Comparison of ENCODE assay signal across 9 mouse cellular contexts in the genomic region with DNA sequence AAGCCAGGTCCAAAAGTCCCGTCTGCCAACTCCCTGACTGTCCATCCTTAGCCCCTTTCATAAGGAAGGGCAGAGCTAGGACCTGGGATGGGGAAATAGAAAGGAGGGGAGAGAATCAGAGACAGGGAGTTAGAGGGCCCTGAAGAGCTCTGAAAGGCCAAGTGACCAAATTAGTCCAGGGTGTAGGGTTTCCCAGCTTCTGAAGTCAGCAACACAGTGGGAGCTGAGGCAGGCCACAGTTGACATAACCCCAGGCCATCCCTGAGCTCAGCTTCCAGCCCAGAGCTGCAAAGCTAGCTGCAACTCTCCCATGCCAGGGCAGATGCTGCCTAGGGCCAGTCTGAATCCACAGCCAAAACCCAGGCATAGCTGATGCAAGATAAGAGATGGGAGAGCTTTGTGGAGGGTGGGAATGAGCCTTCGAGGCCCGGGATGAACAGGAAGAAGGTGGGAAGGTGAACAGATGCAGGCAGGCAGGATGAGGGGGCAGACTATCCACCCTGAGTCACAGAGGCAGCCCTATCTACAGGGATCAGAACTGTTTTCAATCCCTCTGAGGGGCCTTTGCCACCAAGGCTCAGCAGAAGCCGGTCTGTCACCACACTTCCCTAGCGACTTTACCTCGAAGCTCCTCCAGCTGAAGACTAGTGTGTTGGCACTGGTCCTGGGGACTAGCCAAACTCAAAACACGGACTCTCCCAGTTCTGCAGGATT. TPM values are rescaled to one million over a fixed set of nuclear protein-coding genes. Genes with fewer than 3 reads are reported as not detected.
DNase-seq lines count a peak whose midpoint lies in the region; ATAC-seq lines count a peak whose summit lies in the region.
"Had no signal": no experiment of that assay in that cellular context is flagged by ENCODE, and none has a peak within 500 bp of the region (broad histone marks: within the 10 kb centered on the region; RNA-seq: fewer than 3 reads in every experiment).

No protein-coding gene starts in this region.

- H3K27me3 ChIP-seq in heart, embryonic 13.5 days (replicated peaks) = no peaks in the 10 kb centered on the region
- no peaks in the 10 kb centered on the region for H3K27me3 ChIP-seq in embryonic facial prominence, embryonic 10.5 days (replicated peaks; ENCODE audit: low read depth, poor library complexity, severe bottlenecking)
- H3K27me3 ChIP-seq in hindbrain, embryonic 12.5 days = peaks cover 9% of the 10 kb centered on the region
- peaks cover 30% of the 10 kb centered on the region for H3K27me3 ChIP-seq in midbrain, embryonic 12.5 days

- H3K27ac ChIP-seq in heart, embryonic 13.5 days (replicated peaks) = peak overlapping the region; percentile 70
- H3K27ac ChIP-seq in embryonic facial prominence, embryonic 10.5 days (replicated peaks) = peak overlapping the region; percentile 51
- H3K27ac ChIP-seq in hindbrain, embryonic 12.5 days = no peak overlapping the region
- no peak overlapping the region for H3K27ac ChIP-seq in midbrain, embryonic 12.5 days (replicated peaks)

- H3K4me1 ChIP-seq in heart, embryonic 13.5 days = peaks cover 81% of the 10 kb centered on the region
- peaks cover 97% of the 10 kb centered on the region for H3K4me1 ChIP-seq in embryonic facial prominence, embryonic 10.5 days
- peaks cover 90% of the 10 kb centered on the region for H3K4me1 ChIP-seq in hindbrain, embryonic 12.5 days
- peaks cover 90% of the 10 kb centered on the region for H3K4me1 ChIP-seq in midbrain, embryonic 12.5 days

- no peak for ATAC-seq in heart, embryonic 13.5 days (ENCODE audit: extremely low read depth, insufficient number of reproducible peaks, low FRiP score, low TSS enrichment)
- no peak for ATAC-seq in hindbrain, embryonic 12.5 days (ENCODE audit: low FRiP score)
- ATAC-seq in midbrain, embryonic 12.5 days (ENCODE audit: low FRiP score, low read depth) = no peak

- peak overlapping the region; percentile 84 for H3K4me3 ChIP-seq in heart, embryonic 13.5 days
- H3K4me3 ChIP-seq in embryonic facial prominence, embryonic 10.5 days = peak overlapping the region; percentile 91
- H3K4me3 ChIP-seq in hindbrain, embryonic 12.5 days = peak overlapping the region; percentile 55
- H3K4me3 ChIP-seq in midbrain, embryonic 12.5 days = peak overlapping the region; percentile 30

- peaks cover 13% of the 10 kb centered on the region for H3K36me3 ChIP-seq in heart, embryonic 13.5 days
- peaks cover 69% of the 10 kb centered on the region for H3K36me3 ChIP-seq in embryonic facial prominence, embryonic 10.5 days (replicated peaks)
- H3K36me3 ChIP-seq in hindbrain, embryonic 12.5 days = 0 out of 2 replicates have a peak, but pooled peaks cover 4% of the 10 kb centered on the region
- H3K36me3 ChIP-seq in midbrain, embryonic 12.5 days = no peaks in the 10 kb centered on the region

- no peaks in the 10 kb centered on the region for H3K9me3 ChIP-seq in heart, embryonic 13.5 days
- no peaks in the 10 kb centered on the region for H3K9me3 ChIP-seq in embryonic facial prominence, embryonic 10.5 days
- no peaks in the 10 kb centered on the region for H3K9me3 ChIP-seq in hindbrain, embryonic 12.5 days (replicated peaks)
- no peaks in the 10 kb centered on the region for H3K9me3 ChIP-seq in midbrain, embryonic 12.5 days

- WGBS in heart, embryonic 13.5 days = 7% methylated on average over 7 of the region's 7 CpGs
- 23% methylated on average over 7 of the region's 7 CpGs for WGBS in embryonic facial prominence, embryonic 10.5 days
- 35% methylated on average over 7 of the region's 7 CpGs for WGBS in hindbrain, embryonic 12.5 days
- WGBS in midbrain, embryonic 12.5 days = 38% methylated on average over 7 of the region's 7 CpGs

- H3K9ac ChIP-seq in heart, embryonic 13.5 days = peak overlapping the region; percentile 97
- H3K9ac ChIP-seq in hindbrain, embryonic 12.5 days = peak overlapping the region; percentile 46
- peak overlapping the region; percentile 44 for H3K9ac ChIP-seq in midbrain, embryonic 12.5 days (replicated peaks)

- no peak for DNase-seq in heart, adult 9 months (ENCODE audit: low spot score in 2 of 2)
- DNase-seq in embryonic facial prominence, embryonic 10.5 days (ENCODE audit: low spot score) = peak; percentile 37
- DNase-seq in cerebellum, adult 11 months = no peak
- DNase-seq in adrenal gland, postnatal 36 days = no peak
- DNase-seq in retina, postnatal 1 day = no peak
- DNase-seq: cerebellum, postnatal 10 days had no signal

- peak overlapping the region; percentile 83 for H3K4me2 ChIP-seq in heart, embryonic 13.5 days
- H3K4me2 ChIP-seq in hindbrain, embryonic 12.5 days (replicated peaks) = peak overlapping the region; percentile 57
- H3K4me2 ChIP-seq in midbrain, embryonic 12.5 days (replicated peaks) = peak overlapping the region; percentile 88

RNA-seq across cellular contexts. Expression of gene Arhgef17, which starts 4.5 kb away (rescaled TPM):
- polyA plus RNA-seq in heart, embryonic 13.5 days (2015; fragmentation: Nextera tagmentation; extraction: Ambion mirVana) = 5.2 and 5.7 TPM in 2 replicates
- polyA plus RNA-seq in embryonic facial prominence, embryonic 10.5 days (2016; fragmentation: Nextera tagmentation; extraction: Ambion mirVana) = 9.3 and 9.8 TPM in 2 replicates
- polyA plus RNA-seq in hindbrain, embryonic 12.5 days (2016; fragmentation: Nextera tagmentation; extraction: Ambion mirVana) = 9.1 and 9.6 TPM in 2 replicates
- 7.1 and 7.9 TPM in 2 replicates for polyA plus RNA-seq in midbrain, embryonic 12.5 days (2016; fragmentation: Nextera tagmentation; extraction: Ambion mirVana)
- total RNA-seq in adrenal gland, postnatal 36 days (2021) = 10 to 100 TPM; 63.3 to 69.0 TPM

RNA-seq across cellular contexts. Expression of gene P2ry6, which starts 47.0 kb away (rescaled TPM):
- polyA plus RNA-seq in heart, embryonic 13.5 days (2015; fragmentation: Nextera tagmentation; extraction: Ambion mirVana) = 4.3 and 4.6 TPM in 2 replicates
- polyA plus RNA-seq in embryonic facial prominence, embryonic 10.5 days (2016; fragmentation: Nextera tagmentation; extraction: Ambion mirVana) = 1.8 and 3.0 TPM in 2 replicates
- polyA plus RNA-seq in hindbrain, embryonic 12.5 days (2016; fragmentation: Nextera tagmentation; extraction: Ambion mirVana) = 2.8 and 3.1 TPM in 2 replicates
- 2.2 and 3.0 TPM in 2 replicates for polyA plus RNA-seq in midbrain, embryonic 12.5 days (2016; fragmentation: Nextera tagmentation; extraction: Ambion mirVana)
- total RNA-seq in adrenal gland, postnatal 36 days (2021) = 1 to 10 TPM; 3.8 to 6.7 TPM

Comparison
In these comparisons a context has a peak if more than half of its experiments do, and no peak if none do; other contexts are left out.
1. H3K27ac ChIP-seq: peak in heart, embryonic 13.5 days (single experiment) and embryonic facial prominence, embryonic 10.5 days (single experiment); none in hindbrain, embryonic 12.5 days (single experiment) and midbrain, embryonic 12.5 days (single experiment).
2. H3K4me3 ChIP-seq: peak in every context shown above with its lines; median percentile 91 in embryonic facial prominence, embryonic 10.5 days; 84 in heart, embryonic 13.5 days; 55 in hindbrain, embryonic 12.5 days; 30 in midbrain, embryonic 12.5 days.
3. H3K9ac ChIP-seq: peak in every context shown above with its lines; median percentile 97 in heart, embryonic 13.5 days; 46 in hindbrain, embryonic 12.5 days; 44 in midbrain, embryonic 12.5 days.
4. Peak in every context shown above with its lines, with median percentiles within 50 percentile points of each other: H3K4me2 ChIP-seq.